Mouse (Mus musculus): ENCODE measurements at regions not wholly inside any gene's neighbourhood (a gene's known extent, or its start where the extent isn't known, plus 50 kb on each side); places are given as distances from the start of the nearest gene placed in this dataset.

DNA sequence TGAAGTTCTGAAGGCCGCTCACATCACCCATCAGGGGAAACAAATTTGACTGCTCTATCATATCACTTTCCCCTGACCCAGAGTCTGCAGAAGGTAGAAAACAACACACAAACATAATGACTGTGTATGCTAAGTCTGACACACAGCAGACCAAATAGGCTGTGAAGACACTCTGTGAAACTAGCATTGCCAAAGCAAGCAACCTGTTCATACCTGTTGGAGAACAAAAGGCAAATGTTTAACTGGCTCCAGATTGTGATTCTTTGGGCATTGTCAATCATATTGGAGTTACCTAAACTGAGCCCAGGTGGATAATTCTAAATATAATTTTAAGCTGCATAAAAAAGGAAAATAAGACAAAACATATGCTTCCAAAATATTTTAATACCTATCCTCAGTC lies 407.4 kb upstream of the Pik3r1 start:
- no peak for TF ChIP-seq CTCF (IDR thresholded peaks at IDR 0.05; ENCODE audit: low read depth)
- TF ChIP-seq EP300 (IDR thresholded peaks at IDR 0.05; ENCODE audit: low read depth), result no peak

All from liver, postnatal 0 days (tissue).